Mouse (Mus musculus) bone marrow macrophage, adult 2 months (primary cell): Measurements from ENCODE around the gene Ubap1. TPM values are rescaled to one million over a fixed set of nuclear protein-coding genes. Genes with fewer than 3 reads are reported as not detected.
A peak's percentile ranks its signal among the peaks of the same experiment; 100 is the strongest.

Experiments used
- H3K27ac ChIP-seq: 2 replicates; pipeline ENCODE4 v1.5.1; 2012; ENCODE audit warnings: low read depth, low read length; ENCODE audit not compliant: insufficient read depth
- H3K4me1 ChIP-seq: 2 replicates; pipeline ENCODE4 v1.6.1; 2012; ENCODE audit warnings: low read length; ENCODE audit not compliant: control insufficient read depth, insufficient read depth
- H3K4me3 ChIP-seq: 2 replicates; pipeline ENCODE4 v1.5.1; 2012; ENCODE audit warnings: mild to moderate bottlenecking, low read length, moderate library complexity; ENCODE audit not compliant: insufficient read depth
- CTCF ChIP-seq: IDR thresholded peaks from 2 replicates; pipeline ENCODE4 v1.5.1; 2012; ENCODE audit warnings: low read depth, mild to moderate bottlenecking, low read length, moderate library complexity
- POLR2A ChIP-seq: IDR thresholded peaks from 2 replicates; pipeline ENCODE4 v1.6.1; 2012; ENCODE audit warnings: mild to moderate bottlenecking, low read depth, low read length, borderline replicate concordance
- polyA plus RNA-seq: library from polyadenylated mRNA; stranded (reverse); fragments of >200 nt; gene quantifications from 2 replicates; pipeline ENCODE4 v1.2.4, GENCODE M21; 2012; ENCODE audit not compliant: missing spikeins, insufficient read depth, insufficient read length

Gene Ubap1
- 106 and 116 TPM in 2 replicates for polyA plus RNA-seq

DNA sequence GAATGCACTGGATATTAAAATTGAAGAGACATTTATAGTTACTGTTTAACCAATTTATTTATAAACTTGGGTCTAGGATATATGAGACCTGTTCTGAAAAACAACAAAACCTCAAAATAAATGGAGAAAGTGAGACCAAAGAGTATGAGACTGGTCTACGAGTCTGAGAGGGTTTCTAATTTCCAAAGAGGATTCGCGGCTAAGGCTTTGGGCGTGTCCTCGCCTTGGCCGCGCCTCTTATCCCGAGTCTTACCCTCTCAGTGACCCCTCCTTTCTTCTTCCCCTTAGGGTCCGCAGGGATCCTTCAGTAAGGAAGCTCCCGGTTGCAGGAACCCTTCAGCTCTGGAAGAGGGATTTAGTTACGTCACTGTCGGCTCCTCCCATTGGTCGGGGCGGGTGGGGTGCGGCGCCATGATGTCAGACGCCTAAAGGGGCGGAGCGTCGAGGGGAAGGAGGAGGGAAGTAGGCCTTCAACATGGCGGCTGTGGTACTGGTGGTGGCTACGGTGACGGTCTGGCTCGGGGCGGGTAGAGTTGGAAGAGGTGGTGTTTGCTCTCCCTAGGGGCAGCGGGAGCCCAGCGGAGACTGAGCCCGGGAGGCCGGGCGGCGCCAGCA is at the start of gene Ubap1:
Gene Ubap1 (plus strand): TSS at position 413 of the 615 bp plus-strand sequence.
- peak within 1 kb of the TSS; percentile 72 for H3K4me3 ChIP-seq
- peaks cover 34% of the 10 kb centered on the region for H3K4me1 ChIP-seq
- H3K27ac ChIP-seq = peak within 1 kb of the TSS; percentile 49
- TF ChIP-seq POLR2A (no peak), CTCF (no peak)

DNA sequence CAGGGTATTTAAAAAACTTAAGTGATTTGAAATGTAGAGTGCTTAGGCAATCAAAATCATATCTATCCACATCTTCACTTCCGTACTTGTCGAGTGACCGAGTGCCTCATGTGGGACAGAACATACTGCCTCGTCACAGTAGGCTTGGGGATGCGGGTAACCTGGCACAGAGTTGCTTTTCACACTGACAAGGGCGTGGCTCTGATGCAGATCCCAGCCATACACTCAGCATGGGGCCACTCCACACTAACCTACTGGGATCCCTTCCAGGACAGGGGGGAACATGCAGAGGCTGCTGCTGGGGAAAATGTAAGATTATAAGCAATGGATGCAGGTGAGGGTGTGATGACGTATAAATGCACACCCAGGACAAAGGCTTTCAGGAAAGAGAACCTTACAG is 45.1 kb upstream of the Ubap1 start:
- Histone ChIP-seq H3K4me1 (peaks cover 34% of the 10 kb centered on the region), H3K4me3 (no peak overlapping the region), H3K27ac (peak overlapping the region; percentile 75)
- TF ChIP-seq CTCF = no peak
- TF ChIP-seq POLR2A = no peak

DNA sequence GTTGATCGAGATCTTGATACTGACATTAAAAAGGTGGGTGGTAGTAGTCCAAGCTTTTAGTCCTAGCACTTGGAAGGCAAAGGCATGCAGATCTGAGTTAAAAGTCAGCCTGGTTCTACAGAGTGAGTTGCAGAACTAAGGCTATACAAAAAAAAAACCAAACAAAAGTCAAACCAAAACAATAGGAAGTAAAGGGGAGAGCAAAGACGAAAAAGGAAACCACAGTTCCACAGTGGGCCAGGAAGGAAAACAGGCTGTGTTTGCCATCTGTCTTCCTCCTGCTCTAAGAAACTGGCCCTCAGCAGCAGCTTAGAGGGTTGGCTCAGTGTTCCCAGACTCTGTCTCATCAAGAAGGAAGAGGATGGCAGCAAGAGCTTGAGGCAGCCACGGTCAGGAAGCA is 44.5 kb upstream of the Ubap1 start:
- peak overlapping the region; percentile 21; the same call in 1 of the 2 replicates for H3K4me3 ChIP-seq
- H3K4me1 ChIP-seq = peaks cover 34% of the 10 kb centered on the region
- peak overlapping the region; percentile 75 for H3K27ac ChIP-seq
- TF ChIP-seq CTCF = no peak
- no peak for TF ChIP-seq POLR2A

DNA sequence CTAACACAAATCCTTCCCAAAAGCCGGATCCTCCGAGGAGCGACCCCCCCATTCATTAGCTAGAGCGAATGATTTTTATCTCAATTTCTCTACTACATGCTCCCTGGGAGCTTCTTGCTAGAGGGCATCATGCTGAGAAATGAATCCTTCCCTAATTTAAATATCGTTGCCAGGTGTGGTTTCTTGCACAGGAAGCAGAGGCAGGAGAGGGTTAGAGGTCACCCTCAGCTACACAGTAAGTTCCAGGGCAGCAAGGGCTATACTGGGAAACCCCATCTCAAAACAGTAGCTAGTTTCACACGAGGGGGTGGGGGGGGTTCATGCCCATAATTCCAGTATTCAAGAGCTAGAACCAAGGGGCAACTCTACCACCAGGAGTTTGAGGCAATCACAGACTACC is 41.4 kb upstream of the Ubap1 start:
- no peak overlapping the region for H3K4me3 ChIP-seq
- no peak overlapping the region for H3K27ac ChIP-seq
- TF ChIP-seq CTCF (no peak), POLR2A (no peak)
- H3K4me1 ChIP-seq = peaks cover 47% of the 10 kb centered on the region

DNA sequence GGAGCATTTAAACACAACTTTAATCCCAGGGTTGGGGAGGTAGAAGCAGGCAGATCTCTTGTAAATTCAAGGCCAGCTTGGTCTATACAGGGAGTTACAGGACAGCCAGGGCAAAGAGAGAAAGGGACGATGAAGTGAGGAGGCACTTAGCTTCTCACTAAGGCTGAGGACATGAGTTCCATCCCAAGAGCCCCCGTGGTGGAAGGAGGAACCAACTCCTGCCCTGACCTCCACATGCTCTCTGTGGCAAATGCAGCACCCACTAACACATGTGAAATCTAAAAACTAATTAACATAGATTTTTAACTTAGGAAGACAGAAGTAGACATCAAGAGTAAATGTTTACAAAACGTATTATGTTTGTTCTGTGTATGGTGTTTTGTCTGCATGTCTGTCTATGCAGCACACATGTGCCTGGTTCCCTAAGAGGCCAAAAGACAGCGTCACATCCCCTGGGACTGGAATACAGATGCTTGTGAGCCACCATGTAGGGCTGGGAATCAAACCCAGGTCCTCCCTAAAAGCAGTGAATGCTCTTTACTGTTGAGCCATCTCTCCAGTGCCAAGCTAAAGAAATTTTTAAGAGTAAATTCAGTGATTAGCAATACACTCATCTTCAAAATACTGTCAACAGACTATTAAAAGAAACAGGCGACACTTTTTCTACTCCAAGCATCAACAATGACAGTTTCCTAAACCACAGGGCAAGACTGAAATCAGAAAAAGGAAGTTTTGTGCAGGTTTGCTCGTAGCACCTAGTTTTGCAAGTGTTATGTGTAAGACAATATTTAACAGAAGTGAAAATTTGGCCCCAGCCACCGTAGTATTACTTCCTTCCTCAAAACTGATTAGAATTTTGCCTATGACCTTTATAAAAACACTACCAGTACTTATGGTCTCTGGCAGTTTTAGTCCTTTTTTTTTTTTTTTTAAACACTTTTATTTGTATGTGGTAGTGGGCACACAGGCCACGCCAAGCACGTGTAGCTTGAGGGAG is 37.9 kb upstream of the Ubap1 start:
- peaks cover 45% of the 10 kb centered on the region for H3K4me1 ChIP-seq
- H3K4me3 ChIP-seq = peak overlapping the region; percentile 16; the same call in 1 of the 2 replicates
- peak overlapping the region; percentile 84 for H3K27ac ChIP-seq
- TF ChIP-seq POLR2A = no peak
- TF ChIP-seq CTCF = no peak

DNA sequence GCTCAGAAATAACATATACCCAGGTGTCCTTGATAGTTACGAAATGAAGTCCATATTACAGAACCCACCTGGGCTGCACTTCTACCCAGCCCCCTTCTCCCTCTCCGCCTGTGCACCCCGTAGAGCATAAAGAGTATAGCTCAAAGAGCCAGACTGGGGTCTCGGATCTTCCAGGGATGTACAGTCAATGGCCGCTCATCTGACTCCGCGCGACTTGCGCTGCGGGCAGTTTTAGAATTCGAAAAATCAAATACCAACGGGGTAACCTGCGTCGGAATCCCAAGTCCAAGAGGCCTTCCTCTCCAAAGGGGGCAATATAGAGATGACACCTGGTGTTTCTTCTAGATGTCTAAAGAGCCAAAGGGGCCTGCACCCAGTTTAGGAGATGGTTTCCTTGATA is 35.1 kb upstream of the Ubap1 start:
- TF ChIP-seq POLR2A (no peak), CTCF (no peak)
- H3K4me3 ChIP-seq = peak overlapping the region; percentile 93
- H3K4me1 ChIP-seq = peaks cover 33% of the 10 kb centered on the region
- peak overlapping the region; percentile 95 for H3K27ac ChIP-seq

DNA sequence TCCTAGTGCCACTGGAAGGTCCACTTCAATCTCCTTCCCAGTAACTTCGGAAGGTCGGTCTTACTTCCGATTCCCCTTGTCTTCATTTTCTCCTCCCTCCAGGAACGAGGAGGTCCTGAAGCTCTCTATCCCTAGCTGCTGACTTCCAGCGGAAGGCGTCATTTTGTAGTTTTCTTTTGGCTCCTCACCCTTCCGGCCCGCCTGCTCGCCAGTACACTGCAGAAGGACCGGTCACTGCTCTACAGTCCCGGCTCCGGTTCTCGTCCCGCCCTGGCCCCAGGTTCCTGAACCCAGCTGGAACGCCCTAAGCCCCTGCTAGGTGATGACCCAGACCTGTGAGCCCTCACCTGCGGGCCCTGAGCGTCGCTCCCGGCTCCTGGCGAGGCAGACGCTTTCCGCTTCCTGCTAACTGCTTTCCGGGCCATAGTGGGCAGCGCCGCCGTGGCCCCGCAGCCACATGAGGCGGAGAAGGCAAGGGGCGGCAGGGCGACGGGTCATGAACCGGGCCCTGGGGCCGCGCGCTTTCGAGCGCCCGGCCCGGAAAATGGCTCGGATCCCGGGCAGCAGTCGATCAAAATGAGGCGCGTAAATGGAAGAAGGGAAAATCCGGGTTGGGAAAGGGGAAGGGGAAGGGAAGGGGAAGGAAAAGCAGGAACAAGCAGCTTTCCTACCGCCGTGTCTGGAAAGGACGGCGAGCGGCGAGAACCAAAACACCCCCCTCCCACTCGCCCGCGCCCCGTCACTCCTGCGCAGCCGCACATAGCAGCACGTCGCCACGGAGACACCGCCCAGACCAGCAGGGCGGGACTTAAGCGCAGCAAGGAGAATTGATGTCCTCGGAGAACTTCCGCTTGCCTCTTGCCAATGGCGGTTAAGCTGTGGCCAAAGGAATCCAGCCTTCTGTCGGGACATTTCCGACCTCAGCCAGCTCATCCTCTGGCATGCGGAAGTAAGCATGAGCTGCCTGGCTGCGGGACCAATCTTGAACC is 34.4 kb upstream of the Ubap1 start, which contains the start of gene Dcaf12:
Gene Dcaf12 (minus strand): TSS at position 749 of the 989 bp plus-strand sequence.
- Histone ChIP-seq H3K4me3 (peak within 1 kb of the TSS; percentile 93), H3K4me1 (peaks cover 36% of the 10 kb centered on the region), H3K27ac (peak within 1 kb of the TSS; percentile 95)
- TF ChIP-seq CTCF = no peak
- peak; percentile 45; the same call in 1 of the 2 replicates for TF ChIP-seq POLR2A

DNA sequence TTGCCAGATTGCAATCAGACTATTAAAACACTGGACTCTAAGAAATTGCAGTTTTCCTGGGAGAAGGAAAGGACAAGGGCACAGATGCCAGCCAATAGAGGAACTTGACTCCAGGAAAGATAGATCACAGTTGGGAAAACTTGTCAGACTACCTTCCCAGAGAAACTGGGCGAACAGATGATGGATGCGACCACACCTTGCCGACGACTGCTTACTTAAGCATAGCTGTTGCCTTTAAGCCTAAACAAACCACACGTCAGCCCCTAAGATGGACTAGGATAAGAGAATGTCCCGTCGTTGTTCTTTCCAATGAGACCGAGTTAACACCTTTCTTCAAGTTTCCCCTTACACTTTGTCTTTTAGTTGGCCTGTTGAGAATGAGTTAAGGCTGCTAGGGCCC is 33.6 kb upstream of the Ubap1 start:
- Histone ChIP-seq H3K27ac (peak overlapping the region; percentile 73), H3K4me3 (peak overlapping the region; percentile 53), H3K4me1 (peaks cover 36% of the 10 kb centered on the region)
- TF ChIP-seq CTCF (no peak), POLR2A (no peak)

DNA sequence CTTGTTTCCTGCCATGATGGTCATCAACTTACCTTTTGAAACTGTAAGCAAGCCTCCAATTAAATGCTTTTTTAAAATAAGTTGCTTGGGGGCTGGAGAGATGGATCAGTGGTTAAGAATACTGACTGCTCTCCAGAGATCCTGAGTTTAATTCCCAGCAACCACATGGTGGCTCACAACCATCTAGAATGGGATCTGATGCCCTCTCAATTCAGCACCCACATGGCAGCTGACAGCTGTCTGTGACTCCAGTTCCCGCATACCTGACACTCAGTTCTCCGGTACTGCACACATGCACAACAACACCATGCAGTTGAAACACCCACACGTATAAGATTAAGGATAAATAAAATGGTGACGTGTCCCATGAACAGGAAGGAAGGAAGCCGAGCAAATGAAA is 30.5 kb upstream of the Ubap1 start:
- TF ChIP-seq CTCF (no peak), POLR2A (no peak)
- Histone ChIP-seq H3K4me1 (peaks cover 15% of the 10 kb centered on the region), H3K4me3 (no peak overlapping the region), H3K27ac (no peak overlapping the region)
